Mouse (Mus musculus) hematopoietic stem cell, adult 5-6 weeks (primary cell): ENCODE measurements around the gene Zfp385c. TPM values are rescaled to one million over a fixed set of nuclear protein-coding genes. Genes with fewer than 3 reads are reported as not detected.
"Not testable (repeated sequence)": the region's sequence is repeated elsewhere in the genome, so short reads cannot be mapped to it uniquely, and the experiment has no call there.

ENCODE experiments used
- ATAC-seq, 2 experiments: fragments of 125-278 bp in 1 of 2; replicated peaks in 1 of 2; 2 replicates each; pipeline ENCODE4 v1.8.0; 2016 to 2017; ENCODE audit warnings: inconsistent platforms in 2 of 2, mild to moderate bottlenecking in 2 of 2, moderate number of reproducible peaks in 2 of 2, low read depth in 1 of 2, moderate TSS enrichment in 1 of 2; ENCODE audit not compliant: low FRiP score in 2 of 2, poor library complexity in 2 of 2, severe bottlenecking in 2 of 2, insufficient read depth in 1 of 2, low TSS enrichment in 1 of 2
- total RNA-seq: library from RNA; stranded (forward); fragments of 172-1452, 232-1000 nt; gene quantifications from 2 replicates; pipeline ENCODE4 v1.2.3, GENCODE M21; 2017

Zfp385c gene
- total RNA-seq, 1 experiment from 2014 or later, result 0.20 TPM

GRCm38 (mm10) chr11:100619485-100619975, 72.7 kb downstream of the Zfp385c start:
- ATAC-seq, result peak; percentile 81 to 84

GRCm38 (mm10) chr11:100618761-100619484, 73.3 kb downstream of the Zfp385c start, which contains the start of gene Nkiras2:
Gene Nkiras2, plus strand, starts transcription at chr11:100619244.
- ATAC-seq, result peak; percentile 56 to 64

GRCm38 (mm10) chr11:100617480-100617879, 74.8 kb downstream of the Zfp385c start:
- no peak for ATAC-seq

GRCm38 (mm10) chr11:100616836-100617235, 75.4 kb downstream of the Zfp385c start:
- ATAC-seq, result not testable (repeated sequence)

- no peak for ATAC-seq
Observed at GRCm38 (mm10) chr11:100616332-100616731, 75.9 kb downstream of the Zfp385c start.

GRCm38 (mm10) chr11:100613241-100613640, 79.0 kb downstream of the Zfp385c start:
- no peak for ATAC-seq

GRCm38 (mm10) chr11:100611627-100612026, 80.6 kb downstream of the Zfp385c start:
- no peak for ATAC-seq

GRCm38 (mm10) chr11:100609997-100610680, 82.1 kb downstream of the Zfp385c start:
- ATAC-seq, result no peak

- ATAC-seq, result no peak
Observed at GRCm38 (mm10) chr11:100609355-100609996, 82.8 kb downstream of the Zfp385c start.

- ATAC-seq, result peak in 1 of 2 experiments; percentile 62; a peak in 1 of 4 replicates
Observed at GRCm38 (mm10) chr11:100608796-100609195, 83.5 kb downstream of the Zfp385c start.

GRCm38 (mm10) chr11:100607121-100607520, 85.1 kb downstream of the Zfp385c start:
- no peak for ATAC-seq

GRCm38 (mm10) chr11:100605451-100605850, 86.8 kb downstream of the Zfp385c start:
- no peak for ATAC-seq

GRCm38 (mm10) chr11:100604321-100605005, 87.8 kb downstream of the Zfp385c start:
- no peak for ATAC-seq

- ATAC-seq, result no peak
Observed at GRCm38 (mm10) chr11:100603813-100604212, 88.4 kb downstream of the Zfp385c start.

GRCm38 (mm10) chr11:100603155-100603554, 89.1 kb downstream of the Zfp385c start:
- no peak for ATAC-seq

- no peak for ATAC-seq
Observed at GRCm38 (mm10) chr11:100601372-100601771, 90.9 kb downstream of the Zfp385c start.

GRCm38 (mm10) chr11:100598074-100598473, 94.2 kb downstream of the Zfp385c start:
- no peak for ATAC-seq
